Mouse (Mus musculus) midbrain, embryonic 16.5 days (tissue): Measurements from ENCODE around the gene Alox12. TPM values are rescaled to one million over a fixed set of nuclear protein-coding genes. Genes with fewer than 3 reads are reported as not detected.

ENCODE experiments used
- ATAC-seq: fragments of 200-750 bp; cut with Nextera tagmentation; 2 replicates; pipeline ENCODE4 v1.8.0; 2017; ENCODE audit warnings: moderate TSS enrichment
- H3K27ac ChIP-seq: fragments of 300-500 bp; sonication (generic); 2 replicates; pipeline ENCODE4 v1.5.1; 2014; ENCODE audit warnings: mild to moderate bottlenecking, low read length, mixed read lengths
- H3K27me3 ChIP-seq: fragments of 300-500 bp; sonication (generic); 2 replicates; pipeline ENCODE4 v1.6.1; 2014; ENCODE audit warnings: low read depth, low read length, mixed read lengths; ENCODE audit not compliant: control insufficient read depth, insufficient read depth
- H3K36me3 ChIP-seq: fragments of 300-500 bp; sonication (generic); 2 replicates; pipeline ENCODE4 v1.6.1; 2014; ENCODE audit warnings: mild to moderate bottlenecking, low read length, moderate library complexity, mixed read lengths; ENCODE audit not compliant: control insufficient read depth, insufficient read depth
- H3K4me1 ChIP-seq: fragments of 300-500 bp; sonication (generic); 2 replicates; pipeline ENCODE4 v1.6.1; 2014; ENCODE audit warnings: mild to moderate bottlenecking, low read length, mixed read lengths; ENCODE audit not compliant: control insufficient read depth, insufficient read depth
- H3K4me2 ChIP-seq: fragments of 300-500 bp; sonication (generic); 2 replicates; pipeline ENCODE4 v1.6.1; 2014; ENCODE audit warnings: mild to moderate bottlenecking, low read length, mixed read lengths
- H3K4me3 ChIP-seq: fragments of 300-500 bp; sonication (generic); 2 replicates; pipeline ENCODE4 v1.5.1; 2014; ENCODE audit warnings: low read depth, mild to moderate bottlenecking, low read length, moderate library complexity, mixed read lengths
- H3K9ac ChIP-seq: fragments of 300-500 bp; sonication (generic); 2 replicates; pipeline ENCODE4 v1.6.1; 2014; ENCODE audit warnings: low read depth, low read length, mixed read lengths
- H3K9me3 ChIP-seq: fragments of 300-500 bp; sonication (generic); replicated peaks from 2 replicates; pipeline ENCODE4 v1.6.1; 2014; ENCODE audit warnings: mild to moderate bottlenecking, low read length, mixed read lengths; ENCODE audit not compliant: control insufficient read depth, poor library complexity, severe bottlenecking
- WGBS: fragments of 180-500 bp; shearing (Covaris S2); extraction: QIAGEN DNeasy Blood & Tissue Kit; methylation state at CpG from one replicate; pipeline ENCODE4 v1.1.7; 2014; 5-methylcytosine and 5-hydroxymethylcytosine counted together
- polyA plus RNA-seq: library from polyadenylated mRNA; unstranded; fragments of >200 nt; fragmentation: Nextera tagmentation; extraction: Ambion mirVana; gene quantifications from 2 replicates; pipeline ENCODE4 v1.2.1, GENCODE M21; 2015

Gene Alox12
- polyA plus RNA-seq, 1 experiment from 2014 or later, result 0.49 TPM

DNA sequence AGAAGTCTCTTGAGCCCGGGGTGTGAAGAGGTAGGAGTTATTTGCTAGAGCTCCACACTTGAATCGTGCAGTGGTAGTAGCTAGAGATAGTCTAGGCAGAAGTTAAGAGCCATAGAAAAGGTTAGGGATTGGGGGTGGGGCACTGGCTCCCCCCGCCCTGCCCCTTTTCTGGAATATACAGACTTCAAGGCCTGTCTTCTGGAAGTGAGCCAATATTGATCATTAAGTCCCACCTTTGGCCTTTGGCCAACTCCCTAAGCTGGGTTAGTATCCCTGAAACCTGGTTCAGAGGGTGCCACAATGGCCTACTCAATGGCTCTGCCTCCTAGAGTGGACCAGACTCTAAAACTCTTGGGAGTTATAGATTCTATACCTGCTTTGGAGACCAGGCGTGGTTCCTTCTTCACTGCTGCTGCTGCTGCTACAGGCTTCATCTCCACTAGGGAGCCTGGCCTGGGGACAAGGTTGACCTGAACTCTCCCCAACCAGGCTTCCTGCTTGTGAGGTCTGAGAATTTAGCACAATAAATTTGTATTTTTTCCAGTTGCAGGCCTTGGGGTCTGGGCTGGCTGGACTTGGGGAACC, 27.4 kb downstream of the Alox12 start:
- Histone ChIP-seq H3K27me3 (peaks cover 37% of the 10 kb centered on the region), H3K9me3 (no peaks in the 10 kb centered on the region), H3K27ac (no peak overlapping the region), H3K9ac (no peak overlapping the region), H3K4me2 (no peak overlapping the region), H3K36me3 (no peaks in the 10 kb centered on the region), H3K4me3 (no peak overlapping the region), H3K4me1 (peaks cover 16% of the 10 kb centered on the region)
- 88% methylated on average over 4 of the region's 4 CpGs for WGBS
- ATAC-seq, result no peak

DNA sequence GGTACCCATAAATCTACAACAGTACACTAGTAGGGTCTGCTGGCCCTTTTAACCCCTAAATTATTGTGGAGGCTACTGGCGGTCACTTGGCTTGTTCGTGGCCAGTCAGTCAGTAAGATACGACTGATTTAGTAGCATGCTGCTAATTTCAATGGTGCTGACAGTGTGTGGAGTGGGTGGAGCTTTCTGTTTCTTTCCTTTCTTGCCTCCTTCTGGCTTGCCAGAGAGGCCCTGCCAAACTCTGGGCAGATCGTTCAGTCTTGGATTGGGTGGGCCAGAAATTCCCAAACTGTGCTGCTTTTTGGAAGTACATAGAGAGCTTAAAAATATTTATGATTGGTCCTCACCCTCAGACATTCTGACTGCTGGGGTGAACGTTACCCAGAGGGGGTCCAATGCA, 28.0 kb downstream of the Alox12 start:
- Histone ChIP-seq H3K9ac (no peak overlapping the region), H3K4me1 (peaks cover 19% of the 10 kb centered on the region), H3K9me3 (no peaks in the 10 kb centered on the region), H3K27ac (no peak overlapping the region), H3K27me3 (peaks cover 37% of the 10 kb centered on the region), H3K36me3 (no peaks in the 10 kb centered on the region), H3K4me2 (peak overlapping the region; percentile 56), H3K4me3 (peak overlapping the region; percentile 36)
- ATAC-seq, result no peak
- 37% methylated on average over 5 of the region's 5 CpGs for WGBS

DNA sequence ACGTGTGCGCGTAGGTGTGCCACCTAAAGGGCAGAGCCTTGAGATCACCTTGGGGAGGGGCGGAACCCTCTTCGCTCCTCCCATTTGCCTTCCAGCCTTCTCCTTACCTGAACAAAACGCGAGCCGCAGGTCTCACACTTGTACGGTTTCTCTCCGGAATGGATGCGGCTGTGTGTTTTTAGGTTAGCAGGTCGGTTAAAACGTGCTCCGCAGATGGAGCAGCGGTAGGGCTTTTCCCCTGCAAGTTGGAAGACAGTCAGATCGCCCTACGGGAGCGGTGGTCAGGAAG, 28.6 kb downstream of the Alox12 start:
- Histone ChIP-seq H3K4me2 (peak overlapping the region; percentile 56), H3K27ac (no peak overlapping the region), H3K9ac (peak overlapping the region; percentile 57), H3K4me1 (peaks cover 25% of the 10 kb centered on the region), H3K27me3 (peaks cover 37% of the 10 kb centered on the region), H3K36me3 (no peaks in the 10 kb centered on the region), H3K4me3 (peak overlapping the region; percentile 36), H3K9me3 (no peaks in the 10 kb centered on the region)
- 7% methylated on average over 18 of the region's 18 CpGs for WGBS
- no peak; the same call in 1 of the 2 replicates for ATAC-seq

DNA sequence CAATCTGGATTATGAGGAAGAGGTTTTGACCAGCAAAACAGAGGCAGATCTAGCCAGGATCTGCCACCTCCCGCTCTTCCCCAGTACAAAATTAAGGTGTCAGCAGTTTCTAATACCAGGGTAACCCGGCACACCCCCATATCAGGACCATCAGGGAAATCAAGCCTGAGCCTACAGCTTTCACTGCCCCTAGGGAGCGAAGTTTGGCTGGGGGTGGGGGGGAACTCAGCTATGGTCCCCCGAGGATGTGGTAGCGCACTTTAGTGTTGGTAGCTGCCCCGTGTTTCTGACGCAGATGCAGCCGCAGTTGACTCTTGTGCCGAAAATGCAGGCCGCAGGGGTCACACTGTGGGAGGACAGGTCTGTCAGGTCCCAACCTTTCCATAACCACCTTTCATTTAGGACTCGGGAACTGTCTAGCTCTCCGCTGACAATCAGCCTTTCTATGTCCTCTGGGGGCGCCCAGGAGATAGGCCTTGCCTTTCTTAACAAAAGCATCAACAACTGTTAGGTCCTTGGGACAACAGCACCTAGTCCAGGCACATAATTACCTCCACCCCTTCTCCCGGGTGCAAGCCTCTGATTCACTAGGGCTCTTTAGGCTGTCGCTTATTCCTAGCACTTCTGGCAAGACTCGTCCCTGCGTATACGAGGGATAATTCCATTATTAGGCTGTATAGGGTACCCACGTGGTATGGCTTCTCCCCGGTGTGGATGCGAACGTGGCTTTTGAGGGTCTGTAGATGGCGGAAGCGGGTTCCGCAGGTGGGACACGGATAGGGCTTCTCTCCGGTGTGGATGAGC, 29.2 kb downstream of the Alox12 start:
- H3K9ac ChIP-seq, result peak overlapping the region; percentile 57
- H3K4me1 ChIP-seq, result peaks cover 25% of the 10 kb centered on the region
- 19% methylated on average over 27 of the region's 27 CpGs for WGBS
- no peak overlapping the region for H3K27ac ChIP-seq
- H3K27me3 ChIP-seq, result peaks cover 36% of the 10 kb centered on the region
- H3K4me2 ChIP-seq, result peak overlapping the region; percentile 56
- peak overlapping the region; percentile 36 for H3K4me3 ChIP-seq
- H3K9me3 ChIP-seq, result no peaks in the 10 kb centered on the region
- H3K36me3 ChIP-seq, result no peaks in the 10 kb centered on the region
- ATAC-seq, result peak; percentile 25; the same call in 1 of the 2 replicates

DNA sequence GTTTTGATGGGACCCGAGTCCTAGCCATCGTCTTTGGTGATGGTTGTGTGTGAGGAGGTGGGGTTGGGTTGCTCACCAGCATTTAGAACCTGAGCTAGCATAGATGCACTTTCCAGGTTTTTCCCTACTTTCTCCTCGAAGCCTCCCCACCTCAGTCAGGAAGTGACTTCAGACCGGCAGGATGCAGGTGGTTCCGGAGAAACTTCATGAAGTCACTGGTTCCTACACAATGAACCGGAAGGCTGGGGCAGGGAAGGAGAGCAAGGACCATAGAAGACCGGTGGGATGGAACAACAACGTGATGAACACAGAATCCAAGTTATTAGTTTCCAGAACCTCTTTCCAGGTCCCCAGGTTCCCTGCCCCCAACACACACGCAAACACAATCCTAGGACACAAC, 31.4 kb downstream of the Alox12 start:
- H3K27me3 ChIP-seq, result peaks cover 23% of the 10 kb centered on the region
- no peak for ATAC-seq
- no peak overlapping the region for H3K27ac ChIP-seq
- no peak overlapping the region for H3K9ac ChIP-seq
- H3K4me1 ChIP-seq, result peaks cover 31% of the 10 kb centered on the region
- 84% methylated on average over 9 of the region's 9 CpGs for WGBS
- H3K36me3 ChIP-seq, result no peaks in the 10 kb centered on the region
- no peak overlapping the region for H3K4me3 ChIP-seq
- H3K4me2 ChIP-seq, result no peak overlapping the region
- H3K9me3 ChIP-seq, result no peaks in the 10 kb centered on the region

DNA sequence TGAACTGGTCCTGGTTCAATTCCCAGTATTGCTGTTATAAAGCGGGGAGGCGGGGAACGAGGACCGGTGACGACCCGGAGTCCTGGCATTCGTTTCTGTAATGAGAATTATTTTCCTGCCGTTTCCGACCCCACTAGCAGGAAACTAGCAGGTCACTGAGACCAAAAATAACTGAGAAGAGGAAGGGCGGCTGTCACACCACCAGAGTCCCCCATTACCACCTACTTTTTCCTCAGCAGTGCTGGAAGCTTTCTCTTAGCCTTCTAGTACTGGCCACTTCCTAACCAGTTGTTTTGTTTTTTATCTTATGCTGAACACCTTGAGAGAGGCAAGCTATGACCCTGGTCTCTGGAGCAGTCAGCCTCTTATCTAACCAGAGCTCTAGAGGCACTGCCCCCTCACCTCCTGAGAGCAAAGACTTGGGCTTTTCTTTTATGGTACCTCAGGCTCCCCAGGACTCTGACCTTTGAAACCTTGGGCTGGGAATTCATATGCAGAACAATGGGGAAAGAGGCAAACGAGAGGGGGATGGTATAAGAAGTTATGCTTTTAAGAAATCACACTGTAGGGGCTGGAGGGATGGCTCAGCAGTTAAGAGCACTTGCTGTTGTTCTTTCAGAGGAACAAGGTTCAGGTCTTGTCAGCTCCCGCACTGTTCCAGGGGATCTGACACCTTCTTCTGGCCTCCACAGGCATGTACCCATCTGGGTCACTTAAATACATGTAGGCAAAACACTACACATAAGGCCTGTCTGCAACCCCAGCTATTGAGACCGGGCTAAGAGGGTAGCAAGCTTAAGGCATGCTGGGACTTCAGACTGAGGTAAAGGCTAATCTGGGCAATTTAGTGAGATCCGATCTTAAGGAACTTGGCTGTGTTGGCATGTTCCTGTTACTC, 33.3 kb downstream of the Alox12 start:
- H3K9me3 ChIP-seq, result no peaks in the 10 kb centered on the region
- H3K36me3 ChIP-seq, result 0 out of 2 replicates have a peak, but pooled peaks cover 2% of the 10 kb centered on the region
- peaks cover 35% of the 10 kb centered on the region for H3K4me1 ChIP-seq
- H3K27ac ChIP-seq, result peak overlapping the region; percentile 83
- peaks cover 4% of the 10 kb centered on the region for H3K27me3 ChIP-seq
- 11% methylated on average over 14 of the region's 14 CpGs for WGBS
- peak overlapping the region; percentile 69 for H3K9ac ChIP-seq
- ATAC-seq, result no peak
- H3K4me2 ChIP-seq, result peak overlapping the region; percentile 88
- peak overlapping the region; percentile 45 for H3K4me3 ChIP-seq

DNA sequence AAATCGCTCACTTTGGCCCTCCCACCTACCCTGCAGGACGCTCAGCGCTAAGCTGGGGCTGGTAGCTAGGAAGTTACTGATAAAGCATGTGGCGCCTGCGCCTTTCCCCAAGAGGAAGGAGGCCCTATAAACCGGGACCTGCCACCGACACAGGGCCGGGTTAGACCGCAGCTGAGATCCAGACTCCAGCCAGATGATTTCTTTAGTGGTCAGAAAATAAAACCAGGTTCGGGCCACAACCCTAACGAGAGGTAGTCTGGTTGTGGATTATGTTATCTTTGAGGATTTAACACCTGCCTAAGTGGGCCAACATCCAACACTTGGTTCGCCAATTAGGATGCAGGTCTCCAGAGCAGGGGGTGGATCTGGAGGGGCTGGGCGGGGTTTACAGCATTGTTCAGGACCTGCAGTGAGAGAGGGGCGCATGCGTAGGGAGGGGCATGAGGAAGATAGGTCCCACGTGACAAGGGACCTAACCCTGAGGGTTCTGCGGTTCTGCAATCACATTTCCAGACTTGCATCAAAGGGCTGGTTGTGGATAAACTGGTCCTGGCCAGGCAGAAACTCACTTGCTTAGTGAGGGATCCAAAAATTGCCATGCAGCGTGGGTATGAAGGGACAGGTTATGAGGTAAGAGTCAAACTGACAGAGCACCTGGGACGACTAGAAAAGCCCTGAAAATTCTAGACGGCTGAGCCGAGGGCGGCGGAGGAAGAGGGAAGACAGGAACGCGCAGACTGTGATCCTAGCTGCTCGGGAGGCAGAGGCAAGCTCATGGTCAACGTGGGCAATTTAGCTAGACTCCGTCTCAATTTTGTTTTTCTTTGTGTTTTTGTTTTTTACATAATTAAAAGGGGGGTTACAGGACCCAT, 34.2 kb downstream of the Alox12 start, which contains the start of gene Slc16a13:
Gene Slc16a13 (minus strand): TSS at position 334 of the 872 bp plus-strand sequence.
- peak; percentile 95 for ATAC-seq
- peak within 1 kb of the TSS; percentile 88 for H3K4me2 ChIP-seq
- under 1% methylated on average over 28 of the region's 28 CpGs for WGBS
- peak within 1 kb of the TSS; percentile 83 for H3K27ac ChIP-seq
- 0 out of 2 replicates have a peak, but pooled peaks cover 2% of the 10 kb centered on the region for H3K36me3 ChIP-seq
- peak within 1 kb of the TSS; percentile 77 for H3K9ac ChIP-seq
- peak within 1 kb of the TSS; percentile 45 for H3K4me3 ChIP-seq
- H3K4me1 ChIP-seq, result peaks cover 27% of the 10 kb centered on the region
- no peaks in the 10 kb centered on the region for H3K9me3 ChIP-seq
- H3K27me3 ChIP-seq, result peaks cover 11% of the 10 kb centered on the region

DNA sequence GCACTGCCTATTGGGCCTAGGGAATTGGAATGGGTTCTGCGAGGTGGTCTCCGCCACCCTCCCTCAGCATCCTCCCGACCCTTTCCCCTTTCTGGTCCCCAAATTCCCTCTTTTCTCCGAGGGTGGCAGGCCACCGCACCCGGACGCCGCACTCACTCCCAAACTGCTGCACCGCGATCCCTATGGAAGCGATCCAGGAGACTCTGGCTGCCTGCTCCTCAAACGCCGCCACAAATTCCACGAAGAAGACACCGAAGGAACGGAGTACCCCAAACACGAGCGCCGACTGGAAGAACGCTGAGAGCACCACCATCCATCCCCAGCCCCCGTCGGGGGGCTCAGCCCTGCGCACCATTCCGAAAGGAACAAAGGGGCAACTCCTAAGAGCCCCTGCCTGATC, 34.8 kb downstream of the Alox12 start:
- no peak for ATAC-seq

More for the DNA sequence above, 34.8 kb downstream of the Alox12 start:
- Histone ChIP-seq H3K9ac (peak overlapping the region; percentile 77), H3K27me3 (peaks cover 18% of the 10 kb centered on the region), H3K27ac (peak overlapping the region; percentile 83), H3K36me3 (0 out of 2 replicates have a peak, but pooled peaks cover 2% of the 10 kb centered on the region), H3K9me3 (no peaks in the 10 kb centered on the region), H3K4me2 (peak overlapping the region; percentile 88), H3K4me1 (peaks cover 27% of the 10 kb centered on the region), H3K4me3 (peak overlapping the region; percentile 45)
- WGBS, result under 1% methylated on average over 24 of the region's 24 CpGs
